Mouse (Mus musculus): ENCODE measurements at regions not wholly inside any gene's neighbourhood (a gene's known extent, or its start where the extent isn't known, plus 50 kb on each side); places are given as distances from the start of the nearest gene placed in this dataset.
A peak's percentile ranks its signal among the peaks of the same experiment; 100 is the strongest.

DNA sequence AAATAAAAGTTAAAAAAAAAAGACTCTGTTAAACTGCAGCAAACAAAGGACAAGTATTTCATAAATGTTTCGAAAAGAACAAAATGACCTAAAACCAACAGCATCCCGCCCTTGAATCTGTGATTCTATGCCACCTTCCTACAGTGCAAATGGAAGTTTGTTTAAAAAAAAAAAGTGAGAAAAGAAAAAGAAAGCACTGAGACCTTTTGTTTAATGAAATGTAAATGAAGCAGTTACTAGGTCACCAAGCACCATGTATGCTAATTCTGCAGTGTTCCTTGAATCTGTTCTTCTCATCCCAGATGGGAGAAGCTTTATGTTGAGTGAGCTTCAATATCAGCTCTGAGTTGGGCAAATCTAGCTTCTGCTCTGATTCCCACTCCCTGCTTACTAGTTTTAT lies 64.8 kb downstream of the Dnajb9 start:
- no peak for DNase-seq (ENCODE audit: low spot score)

DNA sequence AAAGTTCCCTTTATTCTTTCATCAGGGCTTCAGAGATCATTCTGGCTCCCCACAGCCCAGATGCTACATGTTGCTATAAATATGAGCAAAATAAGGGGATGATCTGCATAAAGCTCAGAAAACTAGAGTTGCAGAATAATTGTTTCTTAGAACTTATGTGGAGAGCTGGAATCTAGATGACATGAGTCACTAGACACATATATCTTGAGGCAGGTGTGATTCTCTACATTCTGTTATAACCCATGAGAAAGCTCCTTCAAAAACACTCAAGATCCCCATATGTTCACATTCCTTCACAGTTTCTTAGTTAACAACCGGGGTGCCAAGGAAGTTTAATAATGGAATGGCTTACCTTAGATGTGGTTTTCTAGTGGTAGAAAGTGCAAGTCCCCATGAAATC lies 71.1 kb downstream of the Dnajb9 start:
- DNase-seq (ENCODE audit: low spot score) = no peak

DNA sequence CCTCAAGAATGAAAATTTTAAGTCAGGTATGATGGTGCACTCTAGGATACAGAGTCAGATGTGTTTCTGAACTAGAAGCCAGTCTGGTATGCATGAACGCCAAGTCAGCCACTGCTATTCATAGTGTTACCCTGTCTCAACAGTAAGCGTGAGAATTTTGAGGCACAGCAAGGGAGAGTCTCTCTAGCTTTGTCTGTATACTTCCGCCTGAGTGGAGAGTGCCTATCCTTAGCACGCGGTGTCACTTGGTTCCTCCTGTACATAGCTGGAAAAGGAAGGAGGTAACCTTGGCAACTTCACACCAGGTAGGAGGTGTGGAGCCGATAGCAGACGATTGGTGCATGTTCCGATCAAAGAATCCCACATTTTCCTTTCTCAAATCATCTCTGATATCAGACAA lies 81.3 kb downstream of the Dnajb9 start:
- peak; percentile 45 for DNase-seq (ENCODE audit: low spot score)

DNA sequence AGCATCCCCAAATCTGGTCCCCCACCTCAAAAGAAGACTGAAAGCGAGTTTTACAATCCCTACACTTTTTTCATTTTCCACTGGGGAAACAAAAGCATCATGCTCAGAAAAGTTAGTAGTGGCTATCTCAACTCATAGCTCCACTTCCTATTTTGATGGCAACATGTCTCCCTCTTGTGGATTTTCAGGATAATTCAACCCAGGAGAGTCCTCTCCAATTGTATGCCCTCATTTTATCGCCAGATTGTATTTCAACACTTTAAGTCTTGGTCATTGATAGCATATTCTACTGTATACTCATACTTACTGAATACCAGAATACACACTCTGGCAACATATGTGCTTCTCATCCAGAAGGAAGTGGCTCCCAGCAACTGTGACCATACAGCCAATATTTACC lies 105.0 kb downstream of the Dnajb9 start:
- peak; percentile 63 for DNase-seq (ENCODE audit: low spot score)

DNA sequence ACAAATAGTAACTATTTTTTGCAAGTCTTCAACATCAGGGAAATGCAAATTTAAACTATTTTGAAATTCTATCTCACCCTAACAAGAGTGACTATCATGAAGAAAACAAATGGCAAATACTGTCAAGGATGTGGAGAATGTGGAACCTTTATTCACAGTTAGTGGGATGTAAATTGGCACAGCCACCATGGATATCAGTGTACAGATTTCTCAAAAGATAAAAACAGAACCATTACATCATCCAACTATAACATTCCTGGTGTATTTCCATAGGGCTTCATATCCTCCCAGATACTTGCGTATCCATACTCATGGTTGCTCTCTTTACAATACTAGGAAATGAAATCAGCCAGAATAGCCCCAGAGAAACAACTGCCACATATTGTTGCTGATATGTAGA lies 110.9 kb downstream of the Dnajb9 start:
- DNase-seq (ENCODE audit: low spot score) = no peak

DNA sequence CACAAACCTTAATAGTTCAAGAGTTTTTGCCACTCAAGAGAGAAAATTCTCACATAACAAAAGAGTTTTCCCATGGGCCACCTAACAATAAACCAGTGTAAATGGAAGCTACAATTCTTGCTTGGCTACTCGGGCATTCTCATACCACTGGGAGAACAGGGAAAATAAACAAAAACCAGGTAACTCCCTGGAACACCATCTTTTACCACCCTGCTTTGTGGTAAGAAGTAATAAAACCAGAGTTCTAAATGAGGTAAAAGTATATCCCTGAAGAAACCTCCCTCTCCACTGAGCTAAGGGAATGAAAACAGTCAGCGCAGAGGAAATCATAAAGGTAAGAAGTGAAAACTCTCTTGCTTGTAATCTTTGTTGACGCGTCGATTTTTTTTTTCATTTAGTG lies 138.4 kb downstream of the Dnajb9 start:
- no peak for DNase-seq (ENCODE audit: low spot score)

DNA sequence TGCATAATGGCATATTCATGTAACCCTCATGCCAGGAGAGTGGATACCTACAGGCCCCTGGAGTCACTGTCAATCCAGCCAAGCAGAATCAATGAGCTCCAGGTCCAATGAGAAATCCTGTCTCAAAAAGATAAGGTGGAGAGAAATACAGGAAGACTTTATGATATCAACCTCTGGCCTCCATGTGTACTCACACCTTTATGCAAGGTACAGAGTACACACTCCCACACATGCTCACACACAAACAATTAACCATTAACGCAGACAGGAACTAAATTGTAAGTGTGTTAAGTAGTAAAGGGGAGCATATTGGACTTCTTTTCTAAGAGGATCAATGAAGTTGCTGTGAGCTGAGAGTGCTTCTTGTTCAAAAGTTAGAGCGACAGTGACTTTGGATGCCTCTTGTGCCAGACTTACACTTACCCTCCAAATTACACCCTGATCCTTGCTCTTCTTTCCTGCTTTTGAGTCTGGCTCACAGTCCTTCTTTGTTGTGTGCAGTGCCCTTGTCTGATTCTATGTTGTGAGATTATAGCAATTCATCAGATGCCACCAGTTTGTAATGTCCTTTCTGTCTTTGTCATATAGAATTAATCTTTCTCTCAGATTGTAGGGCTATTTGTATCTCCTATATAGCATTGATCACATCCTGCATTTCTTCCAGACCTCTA lies 153.5 kb downstream of the Dnajb9 start:
- DNase-seq (ENCODE audit: low spot score) = no peak

DNA sequence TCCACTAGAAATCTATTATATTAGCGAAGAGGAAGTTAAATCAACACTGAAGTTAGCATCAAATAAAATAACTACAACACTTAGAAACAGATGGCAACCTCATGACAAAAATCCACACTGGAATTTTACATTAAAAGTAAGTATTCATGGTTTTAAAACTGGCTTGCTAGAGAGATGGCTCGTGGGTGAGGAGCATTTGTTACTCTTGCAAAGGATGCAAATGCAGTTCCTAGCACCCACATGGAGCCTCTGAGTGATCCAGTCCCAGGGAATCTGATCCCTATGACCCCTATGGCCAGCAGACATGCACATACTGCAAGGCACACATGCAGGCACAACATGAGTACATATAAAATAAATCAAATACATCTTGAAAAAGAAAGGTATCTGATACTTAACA lies 164.3 kb downstream of the Dnajb9 start:
- DNase-seq (ENCODE audit: low spot score) = no peak

DNA sequence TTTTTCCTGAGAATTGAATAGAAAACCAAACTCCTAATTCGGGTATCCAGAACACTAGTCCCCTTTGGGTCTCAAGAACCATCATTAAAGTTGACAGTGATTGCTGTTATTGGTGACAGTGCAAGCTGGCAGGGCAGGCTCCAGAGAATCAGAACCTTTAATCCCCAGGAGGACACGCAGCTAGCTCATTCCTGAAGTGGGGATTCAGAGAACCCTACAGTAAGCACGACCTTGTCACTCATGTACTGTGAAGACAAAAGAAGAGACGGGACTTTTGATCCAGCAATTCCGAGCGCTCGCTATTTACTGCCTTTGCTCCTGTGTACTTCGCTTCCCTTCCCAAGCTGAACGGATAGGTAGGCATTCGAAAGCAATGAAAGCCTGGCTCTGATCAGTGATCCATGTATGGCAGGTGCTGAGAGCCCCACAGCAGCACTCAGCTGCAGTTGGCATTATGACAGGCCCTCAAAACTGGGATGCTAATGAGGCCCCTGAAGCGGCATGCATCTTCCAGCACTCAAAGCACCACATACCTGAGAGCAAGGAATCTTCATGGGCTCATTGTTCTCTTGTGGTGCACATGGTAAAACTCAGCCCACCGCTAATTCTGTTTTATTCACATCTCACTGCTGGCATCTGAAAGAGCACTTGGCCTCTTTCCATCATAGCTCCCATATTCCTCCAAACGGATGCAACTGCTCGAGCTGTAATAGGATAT lies 165.6 kb downstream of the Dnajb9 start:
- no peak for DNase-seq (ENCODE audit: low spot score)

DNA sequence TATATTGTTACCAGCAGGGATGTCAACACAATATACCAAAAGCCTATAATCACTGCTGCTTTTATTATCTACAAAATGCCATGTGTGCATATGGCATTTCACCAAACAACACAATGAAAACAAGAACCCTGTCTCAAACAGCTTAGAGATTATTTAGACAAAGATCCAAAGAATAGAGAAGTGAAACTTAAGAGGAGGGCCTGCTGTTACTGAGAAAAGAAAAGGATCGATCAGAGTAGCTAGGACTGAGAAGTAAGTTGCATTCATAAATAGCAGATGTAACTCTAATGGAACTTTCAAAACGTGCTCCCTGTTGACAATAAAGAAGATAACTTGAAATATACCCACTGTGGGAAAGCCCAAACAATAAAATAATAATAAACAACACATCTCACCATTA lies 203.3 kb downstream of the Dnajb9 start:
- DNase-seq (ENCODE audit: low spot score) = no peak

DNA sequence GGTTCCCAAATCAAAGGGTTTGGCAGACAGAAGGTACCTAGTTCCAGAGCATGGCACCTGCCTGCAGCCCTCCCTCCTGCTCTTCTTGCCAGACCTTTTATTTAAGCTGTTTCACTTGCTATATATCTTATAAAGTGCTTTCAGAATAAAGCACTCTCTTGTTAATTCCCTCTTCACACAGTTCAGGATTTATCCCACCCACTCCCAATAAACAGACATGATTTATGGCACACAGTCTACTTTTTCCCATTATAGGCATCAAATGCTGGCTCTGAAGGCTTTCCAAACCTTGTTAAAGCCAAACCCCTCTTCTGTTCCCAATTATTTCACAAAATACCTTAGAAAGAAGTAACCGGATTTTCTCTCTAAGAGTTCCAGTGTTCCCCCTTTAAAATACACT lies 226.6 kb downstream of the Dnajb9 start:
- no peak for DNase-seq (ENCODE audit: low spot score)

DNA sequence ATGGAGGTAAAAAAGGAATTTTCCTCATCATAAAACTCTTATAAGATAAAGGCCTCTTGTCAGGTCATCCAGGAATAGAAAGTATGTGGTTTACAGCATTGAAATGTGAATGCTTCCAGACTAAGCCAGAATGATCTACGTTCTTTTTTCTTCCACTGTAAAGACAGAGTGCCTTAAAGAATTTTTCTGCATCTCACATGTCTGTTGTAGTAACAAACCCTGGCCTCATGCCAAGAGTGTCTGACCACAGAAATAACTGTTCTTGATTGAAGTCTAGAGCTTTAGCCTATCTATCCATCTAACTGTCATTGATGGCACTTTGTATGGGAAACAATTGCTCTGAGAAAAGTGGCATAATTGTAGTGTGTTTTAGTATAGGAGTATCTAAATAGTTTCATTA lies 246.2 kb downstream of the Dnajb9 start:
- no peak for DNase-seq (ENCODE audit: low spot score)

DNA sequence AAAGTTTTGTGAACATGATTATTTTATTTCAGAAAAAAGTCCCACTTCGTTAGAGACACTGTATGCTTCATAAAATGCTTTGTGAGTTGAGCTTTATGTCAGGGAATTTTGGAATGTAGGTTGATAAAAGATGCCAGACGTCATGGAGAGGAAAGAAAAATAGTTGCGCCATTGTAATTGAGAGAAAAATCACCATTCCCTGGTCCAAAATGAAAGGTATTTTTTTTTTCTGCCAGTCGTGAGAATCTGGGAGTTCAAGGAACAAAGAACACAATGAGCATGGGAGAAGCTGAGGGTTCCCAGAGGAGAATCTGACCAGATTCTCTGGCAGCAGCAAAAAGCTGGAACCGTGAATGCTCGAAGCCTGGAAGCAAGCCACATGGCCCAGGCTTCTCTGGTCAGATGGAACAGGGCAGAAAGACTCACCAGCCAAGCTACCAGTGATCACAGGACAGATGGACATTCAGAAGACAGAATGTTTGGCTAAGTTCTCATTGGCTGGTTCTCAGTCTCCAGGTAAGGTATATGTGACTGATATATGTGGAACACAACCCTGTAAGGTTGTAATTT lies 247.5 kb downstream of the Dnajb9 start:
- no peak for DNase-seq (ENCODE audit: low spot score)

DNA sequence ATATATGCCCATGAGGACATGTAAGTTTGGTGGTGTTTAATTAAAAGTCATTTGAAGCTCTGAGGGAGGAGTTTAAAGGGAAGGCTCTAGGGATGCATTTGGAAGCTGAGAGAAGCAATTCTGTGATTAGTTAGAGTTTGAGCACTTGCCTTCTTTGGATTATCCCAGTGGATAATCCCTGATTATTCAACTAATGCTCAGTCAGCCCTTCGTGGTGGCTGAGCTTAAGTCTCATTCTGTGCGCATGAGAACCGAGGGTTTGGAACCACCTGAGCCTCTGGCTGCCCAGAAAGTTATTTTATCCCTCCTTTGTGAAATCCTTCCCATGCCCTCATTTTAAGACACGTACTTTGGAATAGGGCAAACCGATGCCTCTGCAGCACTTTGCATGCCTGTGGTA lies 285.9 kb downstream of the Dnajb9 start:
- DNase-seq (ENCODE audit: low spot score) = peak; percentile 24

DNA sequence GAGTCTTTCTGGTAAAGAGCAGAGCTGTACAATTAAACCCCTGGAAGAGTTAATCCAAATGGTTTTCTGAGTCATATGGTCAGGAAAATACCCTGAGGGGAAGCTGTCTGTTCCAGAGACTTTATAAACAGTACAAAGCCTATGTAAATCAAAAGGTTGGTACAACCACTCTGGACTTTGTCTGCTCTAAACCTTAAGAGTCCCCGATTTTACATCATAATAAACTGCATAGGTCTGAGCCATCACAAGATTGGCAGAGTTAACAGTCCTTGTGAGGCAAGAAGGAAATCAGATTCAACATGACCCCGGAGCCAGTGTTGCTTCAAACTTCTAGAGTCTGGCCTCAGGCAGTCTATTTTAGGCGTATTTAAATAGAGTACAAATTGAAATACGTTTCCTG lies 289.7 kb downstream of the Dnajb9 start:
- no peak for DNase-seq (ENCODE audit: low spot score)

DNA sequence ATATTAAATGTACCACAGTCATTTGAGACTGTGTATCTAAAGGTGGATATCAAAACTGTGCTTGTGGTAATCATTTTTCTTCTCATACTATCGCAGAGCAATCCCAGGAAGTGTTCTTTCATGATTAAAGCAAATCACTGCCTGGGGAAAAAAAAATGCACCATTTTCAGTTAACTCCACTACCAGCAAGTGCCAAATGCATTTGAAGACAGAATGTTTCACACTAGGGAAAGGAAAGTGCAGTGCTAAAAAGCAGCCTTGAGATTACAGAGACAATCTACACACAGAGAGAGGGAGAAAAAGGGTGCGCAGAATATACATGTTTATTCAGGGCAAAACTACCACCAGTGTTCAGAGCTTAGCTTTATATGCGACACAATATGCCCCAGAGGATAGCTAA lies 291.0 kb downstream of the Dnajb9 start:
- no peak for DNase-seq (ENCODE audit: low spot score)

DNA sequence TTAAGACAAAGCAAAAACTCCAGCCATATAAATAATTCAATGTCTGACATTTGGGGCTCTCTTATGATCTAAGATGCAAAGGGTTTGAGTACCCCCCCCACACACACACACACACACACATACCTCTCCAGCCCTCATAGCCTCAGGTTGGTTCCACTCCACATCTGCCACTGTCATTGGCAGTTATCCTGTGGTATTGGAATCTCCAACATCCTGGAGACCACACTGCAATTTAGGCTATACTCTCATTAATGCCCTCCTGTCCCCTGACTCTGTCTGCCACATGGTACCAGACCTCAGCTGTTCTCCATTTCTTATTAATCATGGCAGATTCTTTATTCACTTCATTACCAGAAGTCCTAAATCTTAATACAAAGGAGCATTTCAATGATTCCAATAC lies 293.3 kb downstream of the Dnajb9 start:
- no peak for DNase-seq (ENCODE audit: low spot score)

DNA sequence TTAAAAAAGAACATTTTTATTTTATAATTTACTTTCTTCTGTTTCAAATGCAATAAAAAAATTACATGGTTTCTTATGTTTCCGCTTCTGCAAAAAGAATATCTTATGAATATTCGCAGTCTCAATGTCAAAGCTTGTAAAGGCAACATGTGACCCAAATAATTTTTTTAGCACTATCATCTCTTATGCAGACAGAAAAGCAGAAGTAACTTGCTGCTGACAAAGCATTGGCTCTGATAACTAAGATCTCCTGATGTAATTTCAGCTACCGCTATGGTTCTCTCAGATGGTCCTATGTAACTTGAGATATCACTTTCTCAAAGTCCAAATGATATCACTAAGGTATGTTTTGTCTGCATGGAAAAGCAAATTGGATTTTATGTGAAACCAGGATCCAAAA lies 310.9 kb downstream of the Dnajb9 start:
- DNase-seq (ENCODE audit: low spot score) = no peak

DNA sequence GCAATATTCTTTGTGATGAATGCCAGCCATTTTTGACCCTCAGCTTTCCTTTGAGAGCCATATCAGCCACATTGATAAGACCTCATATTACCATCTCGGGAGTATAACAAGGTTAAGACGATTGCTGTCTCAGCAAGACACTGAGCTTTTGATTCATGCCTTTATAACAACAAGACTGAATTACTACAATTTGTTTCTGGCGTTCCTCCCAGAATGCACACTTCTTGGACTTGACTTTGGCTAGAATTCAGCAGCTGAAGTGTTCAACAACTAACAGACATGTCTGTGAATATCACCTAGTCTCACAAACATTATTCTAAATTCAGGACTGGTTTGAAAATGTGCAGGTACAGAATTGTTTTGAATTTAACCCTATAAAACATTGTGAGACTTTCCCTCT lies 324.5 kb downstream of the Dnajb9 start:
- no peak for DNase-seq (ENCODE audit: low spot score)

DNA sequence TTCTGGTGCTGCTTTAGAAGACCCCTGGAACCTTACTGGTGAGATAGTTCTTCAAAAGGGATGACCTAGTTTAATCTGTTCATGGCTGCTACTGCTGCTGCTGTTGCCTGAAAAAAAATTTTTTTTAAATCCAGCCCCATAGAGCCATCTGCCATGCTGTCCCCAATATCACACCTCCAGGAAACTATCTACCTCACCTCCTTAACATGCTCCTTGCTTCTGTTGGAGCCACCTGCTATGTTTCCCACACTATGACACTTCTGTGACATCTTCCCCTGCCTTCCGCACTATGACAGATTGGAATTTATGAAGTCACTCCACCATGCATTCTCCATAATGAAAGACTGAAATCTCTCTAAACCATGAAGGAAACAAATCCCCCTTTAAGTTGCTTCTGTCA lies 349.6 kb downstream of the Dnajb9 start:
- no peak for DNase-seq (ENCODE audit: low spot score)

DNA sequence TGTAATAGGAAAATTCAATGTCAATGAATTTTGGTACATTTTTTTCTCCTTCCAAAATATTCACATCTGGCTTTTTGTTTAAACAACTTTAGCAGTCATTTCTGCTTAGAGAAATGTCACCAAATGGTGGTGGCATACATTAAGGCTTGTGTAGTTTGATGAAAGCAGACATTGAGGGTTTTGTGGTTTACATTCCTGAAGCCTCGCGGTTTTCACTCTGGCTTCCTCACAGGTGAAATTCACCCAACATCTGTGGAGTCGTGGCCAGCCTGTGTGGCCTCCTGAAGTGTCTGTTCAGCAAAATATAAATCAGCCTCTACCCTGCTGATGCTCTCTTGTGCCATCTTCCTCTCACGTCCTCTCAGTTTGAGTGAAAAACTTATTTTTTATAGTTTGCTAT lies 353.8 kb downstream of the Dnajb9 start:
- no peak for DNase-seq (ENCODE audit: low spot score)

DNA sequence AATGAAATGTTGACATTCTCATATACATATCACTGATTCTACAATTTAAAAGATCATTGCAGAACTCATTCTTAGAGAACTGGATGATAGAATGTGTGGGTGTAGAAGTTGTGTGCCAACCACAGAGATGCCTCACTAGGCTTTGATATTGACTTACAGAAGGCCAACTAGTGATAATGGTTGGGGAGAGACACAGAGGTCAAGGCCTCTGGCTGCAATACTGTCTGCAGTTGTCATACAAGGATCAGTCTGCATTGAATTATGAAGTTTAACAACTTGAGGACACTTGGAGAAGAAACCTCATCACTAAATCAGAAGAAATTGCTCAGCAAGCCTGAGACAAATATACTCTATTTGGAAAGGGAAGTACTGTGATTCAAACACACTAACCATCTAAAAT lies 357.9 kb downstream of the Dnajb9 start:
- no peak for DNase-seq (ENCODE audit: low spot score)

DNA sequence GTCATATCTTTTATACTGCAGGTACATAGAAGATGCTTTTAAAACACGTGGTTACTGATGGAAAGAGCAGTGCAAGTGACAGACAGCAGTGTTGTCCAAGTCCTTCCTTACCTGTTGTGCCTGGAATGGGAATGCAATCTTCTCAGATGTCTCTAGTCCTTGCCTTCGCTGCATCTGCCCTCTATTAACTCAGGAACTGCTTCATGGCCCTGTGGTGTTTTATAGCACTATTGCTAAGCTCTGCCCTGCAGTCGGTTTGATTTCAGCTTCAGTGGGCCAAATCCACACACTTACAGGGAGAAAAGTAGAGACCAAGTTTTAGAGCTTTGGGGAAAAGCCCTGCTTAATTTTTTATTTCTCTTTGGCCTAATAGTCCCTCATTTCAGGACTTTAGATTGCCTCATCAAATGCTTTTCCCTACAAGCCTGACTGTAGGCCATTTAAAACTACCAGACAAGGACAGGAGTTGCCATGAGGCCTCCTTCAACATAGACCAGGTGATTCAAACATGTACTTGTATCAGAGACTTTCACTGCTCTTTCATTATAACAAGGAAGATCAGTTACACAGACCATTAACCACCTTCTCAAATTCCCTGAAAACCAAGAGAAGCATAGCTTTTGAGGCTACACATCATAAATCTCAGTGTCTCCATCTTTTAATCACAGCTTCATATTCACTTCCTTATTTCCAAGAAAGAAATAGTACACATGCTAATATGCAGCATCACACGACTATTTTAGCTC lies 358.7 kb downstream of the Dnajb9 start:
- no peak for DNase-seq (ENCODE audit: low spot score)
